Mouse (Mus musculus) G1E (cell line): ENCODE measurements around the gene Ddx25.

Source experiments
- CTCF ChIP-seq: IDR thresholded peaks from 2 replicates; pipeline ENCODE4 v1.5.1; 2012; ENCODE audit warnings: low read depth, low read length, inconsistent platforms, mixed read lengths
- GATA1 ChIP-seq: IDR thresholded peaks from 2 replicates; pipeline ENCODE4 v1.6.1; 2012; ENCODE audit warnings: borderline replicate concordance, low read length, inconsistent platforms, mixed read lengths
- GATA2 ChIP-seq: IDR thresholded peaks from 2 replicates; pipeline ENCODE4 v1.6.1; 2012; ENCODE audit warnings: low read depth, low read length, inconsistent platforms, borderline replicate concordance
- POLR2AphosphoS5 ChIP-seq: IDR thresholded peaks from 2 replicates; pipeline ENCODE4 v1.6.1; 2012; ENCODE audit warnings: low read depth, low read length, inconsistent platforms; ENCODE audit not compliant: insufficient replicate concordance
- TAL1 ChIP-seq: conservative IDR thresholded peaks from 2 replicates; pipeline ENCODE4 v1.6.1; 2012; ENCODE audit warnings: low read depth, low read length, inconsistent platforms, mixed read lengths

DNA sequence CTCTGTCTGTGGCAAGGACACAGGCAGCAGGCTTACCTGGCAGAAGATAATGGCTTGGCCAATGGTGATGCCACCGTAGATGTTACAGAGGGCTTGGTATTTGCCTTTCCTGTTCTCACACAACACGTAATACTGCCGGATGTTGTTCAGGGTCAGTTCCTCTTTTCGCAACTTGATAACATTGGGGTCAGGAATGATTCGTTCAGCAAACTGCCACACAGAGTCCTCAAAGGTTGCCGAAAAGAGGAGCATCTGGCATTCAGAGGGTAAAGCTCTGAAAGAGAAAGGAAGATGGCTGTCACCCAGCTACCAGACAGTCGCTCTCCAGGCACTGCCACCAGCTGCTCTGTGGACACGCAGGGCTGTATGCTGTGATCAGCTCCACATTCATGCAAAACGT lies 11.6 kb downstream of the Ddx25 start:
- TF ChIP-seq CTCF (no peak), POLR2AphosphoS5 (no peak), TAL1 (no peak), GATA1 (no peak), GATA2 (no peak)
